Mouse (Mus musculus): ENCODE data around the gene Lgi2. TPM values are rescaled to one million over a fixed set of nuclear protein-coding genes. Genes with fewer than 3 reads are reported as not detected.

Lgi2 gene
- polyA plus RNA-seq (2017; shearing (Covaris generic)): not detected

DNA sequence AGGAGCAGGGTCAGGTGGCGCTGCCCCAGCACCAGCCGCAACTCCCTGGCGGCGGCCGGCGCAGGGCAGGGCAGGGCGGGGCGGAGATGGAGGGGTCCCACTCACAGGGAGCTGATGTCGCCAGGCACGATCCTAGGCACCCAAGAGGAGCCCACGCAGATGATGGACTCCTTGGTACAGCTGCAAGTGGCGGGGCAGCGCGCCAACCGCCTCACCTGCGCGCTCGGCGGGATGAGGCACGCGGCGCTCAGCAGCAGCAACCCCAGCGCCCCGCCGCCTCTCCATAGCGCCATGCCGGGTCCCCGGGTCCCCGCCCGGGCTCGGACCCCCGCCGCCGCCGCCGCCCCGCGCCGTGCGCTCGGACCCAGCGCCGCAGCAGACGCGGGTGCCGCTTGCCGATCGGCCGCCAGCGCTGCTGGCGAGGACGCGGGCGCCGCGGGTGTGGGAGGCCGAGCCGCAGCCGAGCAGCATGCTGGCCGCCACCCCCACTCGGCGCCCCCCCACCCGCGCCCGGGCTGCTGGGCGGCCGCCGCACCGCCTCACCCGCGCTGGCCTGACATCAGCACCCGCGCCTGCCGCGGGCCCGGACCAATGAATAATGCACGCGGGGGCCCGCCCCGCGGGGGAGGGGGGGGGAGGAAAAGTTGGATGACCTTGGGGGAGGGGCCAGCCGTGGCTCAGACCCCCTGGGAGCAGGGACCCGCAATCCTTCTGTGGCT, at the start of gene Lgi2:
TSS of gene Lgi2 (minus strand) at position 650 of the 719 bp plus-strand sequence.

Other genes with a start within 250 kb of the Lgi2 start
- not detected for gene Sod3, start 202.7 kb downstream of the Lgi2 start, polyA plus RNA-seq (2017; shearing (Covaris generic))
- gene Ccdc149, start 94.9 kb downstream of the Lgi2 start, polyA plus RNA-seq (2017; shearing (Covaris generic)): not detected
- gene Sepsecs, start 103.2 kb upstream of the Lgi2 start, polyA plus RNA-seq (2017; shearing (Covaris generic)): 13.0 TPM
- gene Pi4k2b, start 175.1 kb upstream of the Lgi2 start, polyA plus RNA-seq (2017; shearing (Covaris generic)): 1.7 TPM
- gene Zcchc4, start 208.9 kb upstream of the Lgi2 start, polyA plus RNA-seq (2017; shearing (Covaris generic)): 22.6 TPM